Mouse (Mus musculus): ENCODE data around the gene Tmem132e. TPM values are rescaled to one million over a fixed set of nuclear protein-coding genes. Genes with fewer than 3 reads are reported as not detected.

Tmem132e gene
- polyA plus RNA-seq, 1 experiment from 2014 or later = 2.8 TPM

- H3K4me3 ChIP-seq = no peak overlapping the region
- no peak for ATAC-seq (replicated peaks)
- H3K27me3 ChIP-seq (replicated peaks) = peaks cover 26% of the 10 kb centered on the region
- WGBS = 55% methylated on average over 3 of the region's 3 CpGs
- no peaks in the 10 kb centered on the region for H3K9me3 ChIP-seq
- H3K27ac ChIP-seq = no peak overlapping the region
- no peaks in the 10 kb centered on the region for H3K36me3 ChIP-seq (replicated peaks)
- peak overlapping the region; percentile 1; the same call in 1 of the 2 replicates for H3K4me2 ChIP-seq
- peaks cover 27% of the 10 kb centered on the region for H3K4me1 ChIP-seq
- H3K9ac ChIP-seq = no peak overlapping the region
Observed at GRCm38 (mm10) chr11:82392341-82392740, 3.6 kb downstream of the Tmem132e start.

DNA sequence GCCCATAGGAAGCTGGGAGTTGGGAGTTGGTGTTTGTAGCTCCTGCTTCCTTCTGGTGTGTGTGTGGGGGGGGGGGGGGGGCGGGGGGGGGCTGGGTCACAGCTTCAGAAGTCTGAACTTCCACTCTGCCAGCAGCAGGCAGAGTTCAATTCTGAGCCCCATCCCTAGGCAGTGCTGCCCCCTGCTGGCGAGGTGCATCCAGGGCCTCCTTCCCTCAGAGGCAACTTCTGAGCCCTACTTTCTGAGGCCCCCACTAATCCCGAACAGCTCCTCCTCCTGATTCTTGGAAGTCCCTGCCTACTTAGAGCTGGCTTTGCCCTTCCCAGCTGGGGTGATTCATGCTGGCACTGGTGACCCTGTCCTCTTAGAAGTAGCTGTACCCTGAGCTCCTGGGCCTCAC is 10.9 kb downstream of the Tmem132e start:
- no peak for ATAC-seq (replicated peaks)
- Histone ChIP-seq H3K9me3 (no peaks in the 10 kb centered on the region), H3K4me3 (no peak overlapping the region), H3K9ac (no peak overlapping the region), H3K4me1 (no peaks in the 10 kb centered on the region), H3K36me3 (replicated peaks) (no peaks in the 10 kb centered on the region), H3K4me2 (no peak overlapping the region), H3K27ac (no peak overlapping the region), H3K27me3 (replicated peaks) (peaks cover 2% of the 10 kb centered on the region; the same call in 1 of the 2 replicates)
- WGBS = 8% methylated on average over 3 of the region's 3 CpGs

- H3K4me3 ChIP-seq = no peak overlapping the region
- H3K9ac ChIP-seq = no peak overlapping the region
- H3K27me3 ChIP-seq (replicated peaks) = no peaks in the 10 kb centered on the region
- no peak for ATAC-seq (replicated peaks)
- no peaks in the 10 kb centered on the region for H3K9me3 ChIP-seq
- peaks cover 6% of the 10 kb centered on the region for H3K4me1 ChIP-seq
- WGBS = 58% methylated on average over 3 of the region's 3 CpGs
- H3K27ac ChIP-seq = no peak overlapping the region
- no peaks in the 10 kb centered on the region for H3K36me3 ChIP-seq (replicated peaks)
- no peak overlapping the region for H3K4me2 ChIP-seq
Observed at GRCm38 (mm10) chr11:82405641-82406040, 16.9 kb downstream of the Tmem132e start.

- 0 out of 2 replicates have a peak, but pooled peaks have one; percentile 33 for ATAC-seq (replicated peaks)
- H3K27me3 ChIP-seq (replicated peaks) = no peaks in the 10 kb centered on the region
- H3K9ac ChIP-seq = no peak overlapping the region
- H3K4me1 ChIP-seq = peaks cover 6% of the 10 kb centered on the region
- H3K4me3 ChIP-seq = no peak overlapping the region
- no peaks in the 10 kb centered on the region for H3K9me3 ChIP-seq
- no peak overlapping the region for H3K27ac ChIP-seq
- no peak overlapping the region for H3K4me2 ChIP-seq
- 30% methylated on average over 11 of the region's 11 CpGs for WGBS
- H3K36me3 ChIP-seq (replicated peaks) = no peaks in the 10 kb centered on the region
Observed at GRCm38 (mm10) chr11:82406358-82407221, 17.9 kb downstream of the Tmem132e start.

- no peak for ATAC-seq (replicated peaks)
- no peaks in the 10 kb centered on the region for H3K4me1 ChIP-seq
- H3K36me3 ChIP-seq (replicated peaks) = no peaks in the 10 kb centered on the region
- no peak overlapping the region for H3K4me3 ChIP-seq
- H3K27me3 ChIP-seq (replicated peaks) = no peaks in the 10 kb centered on the region
- WGBS = 83% methylated on average over 1 of the region's 1 CpGs
- H3K9ac ChIP-seq = no peak overlapping the region
- H3K27ac ChIP-seq = no peak overlapping the region
- no peak overlapping the region for H3K4me2 ChIP-seq
- no peaks in the 10 kb centered on the region for H3K9me3 ChIP-seq
Observed at GRCm38 (mm10) chr11:82412496-82412895, 23.8 kb downstream of the Tmem132e start.

- H3K9me3 ChIP-seq = no peaks in the 10 kb centered on the region
- peak; percentile 54; the same call in 1 of the 2 replicates for ATAC-seq (replicated peaks)
Observed at GRCm38 (mm10) chr11:82418337-82419041, 29.8 kb downstream of the Tmem132e start.

GRCm38 (mm10) chr11:82421909-82422308 is 33.2 kb downstream of the Tmem132e start:
- H3K4me2 ChIP-seq = no peak overlapping the region
- no peaks in the 10 kb centered on the region for H3K36me3 ChIP-seq (replicated peaks)
- 48% methylated on average over 5 of the region's 5 CpGs for WGBS
- H3K4me3 ChIP-seq = no peak overlapping the region
- no peaks in the 10 kb centered on the region for H3K9me3 ChIP-seq
- ATAC-seq (replicated peaks) = no peak
- peaks cover 7% of the 10 kb centered on the region for H3K4me1 ChIP-seq
- H3K27me3 ChIP-seq (replicated peaks) = no peaks in the 10 kb centered on the region
- no peak overlapping the region for H3K9ac ChIP-seq
- H3K27ac ChIP-seq = no peak overlapping the region

More at GRCm38 (mm10) chr11:82418337-82419041, 29.8 kb downstream of the Tmem132e start:
- peaks cover 7% of the 10 kb centered on the region for H3K4me1 ChIP-seq
- no peak overlapping the region for H3K4me2 ChIP-seq
- no peak overlapping the region for H3K27ac ChIP-seq
- no peaks in the 10 kb centered on the region for H3K36me3 ChIP-seq (replicated peaks)
- H3K4me3 ChIP-seq = no peak overlapping the region
- WGBS = 33% methylated on average over 8 of the region's 9 CpGs
- no peak overlapping the region for H3K9ac ChIP-seq
- no peaks in the 10 kb centered on the region for H3K27me3 ChIP-seq (replicated peaks)

GRCm38 (mm10) chr11:82423521-82423920 is 34.8 kb downstream of the Tmem132e start:
- Histone ChIP-seq H3K36me3 (replicated peaks) (no peaks in the 10 kb centered on the region), H3K27me3 (replicated peaks) (no peaks in the 10 kb centered on the region), H3K4me3 (no peak overlapping the region), H3K4me2 (no peak overlapping the region), H3K9ac (no peak overlapping the region), H3K9me3 (no peaks in the 10 kb centered on the region), H3K27ac (no peak overlapping the region), H3K4me1 (no peaks in the 10 kb centered on the region; the same call in none of the 2 replicates)
- 28% methylated on average over 4 of the region's 4 CpGs for WGBS
- ATAC-seq (replicated peaks) = no peak

DNA sequence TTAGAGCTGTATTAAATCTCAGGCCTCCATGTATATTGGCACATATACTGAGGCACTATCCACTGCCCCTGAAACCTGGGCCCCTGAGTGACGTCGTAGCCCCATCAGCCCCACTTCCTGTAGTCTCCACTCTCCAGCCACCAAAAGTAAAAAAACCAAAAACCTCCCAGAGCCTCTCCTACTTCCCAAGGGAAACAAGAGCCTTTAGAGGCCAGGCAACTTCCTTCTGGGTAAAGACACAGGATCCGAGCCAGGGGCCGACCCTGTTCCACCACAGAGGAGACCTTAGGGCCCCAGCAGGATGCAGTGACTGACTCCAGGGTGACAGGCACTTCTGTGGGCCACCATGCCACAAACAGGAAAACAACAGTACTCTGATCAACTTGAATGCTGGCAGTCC is 40.1 kb downstream of the Tmem132e start:
- 87% methylated on average over 4 of the region's 4 CpGs for WGBS

GRCm38 (mm10) chr11:82434091-82434831 is 45.6 kb downstream of the Tmem132e start:
- ATAC-seq (replicated peaks) = 0 out of 2 replicates have a peak, but pooled peaks have one; percentile 27
- H3K27me3 ChIP-seq (replicated peaks) = peaks cover 38% of the 10 kb centered on the region

More for the DNA sequence above, 40.1 kb downstream of the Tmem132e start:
- Histone ChIP-seq H3K4me3 (no peak overlapping the region), H3K36me3 (replicated peaks) (no peaks in the 10 kb centered on the region), H3K4me2 (no peak overlapping the region), H3K27me3 (replicated peaks) (peaks cover 14% of the 10 kb centered on the region), H3K9me3 (no peaks in the 10 kb centered on the region), H3K27ac (no peak overlapping the region), H3K9ac (no peak overlapping the region), H3K4me1 (no peaks in the 10 kb centered on the region)
- ATAC-seq (replicated peaks) = no peak

GRCm38 (mm10) chr11:82434832-82435182 is 46.1 kb downstream of the Tmem132e start:
- peak; percentile 37; the same call in 1 of the 2 replicates for ATAC-seq (replicated peaks)
- Histone ChIP-seq H3K9me3 (no peaks in the 10 kb centered on the region), H3K4me2 (peak overlapping the region; percentile 65), H3K9ac (peak overlapping the region; percentile 25), H3K27me3 (replicated peaks) (peaks cover 38% of the 10 kb centered on the region), H3K4me1 (peaks cover 11% of the 10 kb centered on the region), H3K4me3 (peak overlapping the region; percentile 42), H3K27ac (no peak overlapping the region), H3K36me3 (replicated peaks) (no peaks in the 10 kb centered on the region)
- WGBS = 4% methylated on average over 34 of the region's 36 CpGs

More at GRCm38 (mm10) chr11:82434091-82434831, 45.6 kb downstream of the Tmem132e start:
- Histone ChIP-seq H3K4me2 (peak overlapping the region; percentile 65), H3K27ac (no peak overlapping the region), H3K9ac (peak overlapping the region; percentile 25), H3K9me3 (no peaks in the 10 kb centered on the region), H3K36me3 (replicated peaks) (no peaks in the 10 kb centered on the region), H3K4me3 (peak overlapping the region; percentile 42), H3K4me1 (peaks cover 11% of the 10 kb centered on the region)
- WGBS = 1% methylated on average over 62 of the region's 62 CpGs

- Histone ChIP-seq H3K4me2 (no peak overlapping the region), H3K9ac (no peak overlapping the region), H3K4me3 (no peak overlapping the region), H3K27ac (no peak overlapping the region), H3K27me3 (replicated peaks) (no peaks in the 10 kb centered on the region), H3K36me3 (replicated peaks) (no peaks in the 10 kb centered on the region), H3K4me1 (peaks cover 19% of the 10 kb centered on the region), H3K9me3 (no peaks in the 10 kb centered on the region)
- 80% methylated on average over 9 of the region's 9 CpGs for WGBS
- no peak for ATAC-seq (replicated peaks)
Observed at GRCm38 (mm10) chr11:82448485-82448884, 59.8 kb downstream of the Tmem132e start.

All from midbrain, embryonic 15.5 days (tissue).